Mouse (Mus musculus) olfactory bulb, adult 2 months (tissue): Measurements from ENCODE around the gene Rpl35.

ENCODE experiments used
- CTCF ChIP-seq: fragments of 200-500 bp; IDR thresholded peaks from 2 replicates; pipeline ENCODE4 v1.5.1; 2012; ENCODE audit warnings: low read depth, mild to moderate bottlenecking, low read length, moderate library complexity; ENCODE audit not compliant: insufficient read depth
- POLR2A ChIP-seq: fragments of 200-500 bp; IDR thresholded peaks from 2 replicates; pipeline ENCODE4 v1.6.1; 2012; ENCODE audit warnings: mild to moderate bottlenecking, low read depth, low read length, moderate library complexity; ENCODE audit not compliant: insufficient read depth

- TF ChIP-seq CTCF (no peak), POLR2A (no peak)
Observed at GRCm38 (mm10) chr2:38986580-38986979, 18.8 kb downstream of the Rpl35 start.
